Mouse (Mus musculus) right cerebral cortex, postnatal 25 days (tissue): Measurements from ENCODE around the gene Adgrl1.

Source experiments
- DNase-seq: peaks from one replicate; pipeline ENCODE4 v3.0.0; 2022

The Adgrl1 gene

DNA sequence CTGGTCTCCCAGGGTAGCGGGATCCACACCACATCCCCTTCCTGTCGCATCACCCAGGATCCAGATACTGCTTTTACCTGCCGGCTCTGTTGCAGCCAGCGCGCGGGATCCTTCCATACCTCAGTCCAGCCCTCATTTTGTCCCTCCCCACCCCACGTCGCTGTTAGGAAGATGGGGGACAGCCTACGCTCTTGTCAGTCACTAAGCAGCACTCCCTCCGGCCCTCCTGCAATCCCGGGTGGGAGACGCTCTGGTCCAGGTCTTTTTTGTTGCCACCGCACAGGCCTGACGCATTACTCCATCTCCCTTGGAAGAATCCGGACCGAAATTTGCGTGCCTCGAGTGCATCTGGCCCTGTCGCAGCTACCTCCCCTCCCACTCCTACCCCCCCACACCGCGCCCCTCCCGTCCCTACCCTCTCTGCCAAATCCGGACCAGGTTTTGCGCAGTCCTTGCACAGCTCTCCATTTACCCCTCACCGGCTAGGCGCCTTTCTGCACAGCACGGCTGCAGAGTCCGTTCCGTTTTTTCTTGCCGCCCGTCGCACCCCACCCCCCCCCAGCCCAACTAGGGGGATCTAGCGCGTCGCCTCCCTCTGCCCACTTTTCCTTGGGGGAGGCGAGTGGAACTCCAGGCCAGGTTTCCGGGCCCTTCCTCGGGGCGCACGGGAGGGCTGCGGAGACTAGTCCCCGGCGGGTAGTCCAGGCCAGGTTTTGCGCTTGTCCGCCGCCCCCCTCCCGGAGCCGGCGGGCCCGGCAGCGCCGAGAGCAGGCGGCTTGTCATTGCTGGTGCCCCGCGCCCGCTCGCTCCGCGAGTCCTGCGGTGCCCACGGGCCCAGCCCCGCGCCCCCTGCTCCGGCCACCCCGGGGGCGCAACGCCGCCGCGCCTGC is at the start of gene Adgrl1:
Gene Adgrl1, plus strand, starts transcription at position 743 of the 890 bp plus-strand sequence.
- DNase-seq: peak; percentile 96

GRCm38 (mm10) chr8:83852329-83852728 is 47.6 kb upstream of the Adgrl1 start:
- no peak for DNase-seq

GRCm38 (mm10) chr8:83853323-83854050 is 46.4 kb upstream of the Adgrl1 start:
- DNase-seq: no peak

GRCm38 (mm10) chr8:83856486-83857065 is 43.3 kb upstream of the Adgrl1 start:
- DNase-seq: no peak

DNA sequence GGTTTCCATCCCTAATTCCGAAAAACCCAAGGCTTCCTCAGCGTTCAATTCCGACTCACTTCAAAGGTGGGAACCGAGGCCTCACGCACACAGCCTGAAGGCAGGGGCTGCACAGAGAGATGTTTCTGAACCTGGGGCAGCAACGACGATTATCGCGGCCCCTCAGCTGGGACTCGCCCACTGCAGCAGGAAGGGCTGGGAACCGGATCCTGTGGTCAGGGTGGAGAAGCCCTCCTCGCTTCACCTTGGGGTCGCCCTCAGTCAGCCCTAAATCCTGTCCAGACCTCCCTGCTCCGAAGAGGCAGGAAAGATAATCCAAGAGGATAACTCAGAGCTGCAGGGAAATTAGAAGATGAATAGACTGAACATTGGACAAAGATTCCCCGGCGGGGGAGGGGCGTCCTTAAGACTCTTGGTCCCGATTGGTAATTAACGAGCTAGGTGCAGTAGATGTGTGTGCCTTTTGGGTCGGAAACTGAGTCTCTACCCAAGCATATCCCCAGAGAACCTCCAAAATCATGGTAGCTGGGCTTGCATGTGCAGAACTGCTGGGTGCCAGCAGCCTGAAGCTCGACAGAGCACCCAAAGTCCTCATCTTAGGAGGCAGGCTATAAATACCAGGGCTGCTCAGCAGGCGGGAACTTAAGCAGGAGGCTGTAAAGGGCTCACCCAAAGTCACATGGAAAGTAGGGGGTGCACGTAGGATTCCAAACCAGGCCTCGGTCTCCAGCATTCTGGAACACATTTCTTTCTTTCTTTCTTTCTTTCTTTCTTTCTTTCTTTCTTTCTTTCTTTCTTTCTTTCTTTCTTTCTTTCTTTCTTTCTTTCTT is 37.3 kb upstream of the Adgrl1 start:
- no peak for DNase-seq

DNA sequence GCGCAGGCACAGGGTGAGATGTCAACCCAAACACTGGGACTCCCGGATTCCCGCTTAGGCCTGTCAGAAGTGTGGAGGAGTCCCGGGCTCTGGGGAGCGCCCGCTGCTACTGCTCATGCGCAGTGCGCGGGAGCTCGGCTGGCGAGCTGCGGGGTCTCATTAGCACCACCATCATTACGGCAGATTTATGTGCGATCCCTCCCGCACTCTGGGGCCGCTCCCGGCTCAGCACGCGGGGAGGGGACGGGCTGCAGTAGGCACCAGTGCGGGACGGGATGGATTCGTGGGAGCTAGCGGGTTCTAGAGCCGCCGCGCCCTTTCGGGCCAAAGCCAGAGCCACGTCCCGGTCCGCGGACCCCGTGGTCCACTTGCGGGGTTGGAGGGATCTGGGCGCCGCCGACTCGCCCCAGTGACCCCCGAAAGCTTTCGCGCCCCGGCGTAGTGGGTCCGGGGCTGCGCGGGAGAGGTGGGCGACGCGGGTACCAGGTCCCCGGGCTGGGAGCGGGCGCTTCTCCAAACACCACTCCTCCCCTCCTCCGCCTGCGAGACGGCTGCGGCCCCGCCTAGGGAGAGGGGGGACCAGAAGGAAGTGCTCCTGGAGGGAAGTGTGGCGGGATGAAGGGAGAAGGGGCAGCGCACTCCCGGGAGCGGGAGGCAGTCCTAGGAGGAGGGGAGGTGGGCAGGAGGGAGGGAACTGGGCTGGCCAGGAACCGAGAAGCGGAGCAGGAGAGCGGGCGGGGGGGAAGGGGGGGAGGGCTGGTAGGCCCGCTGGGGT is 24.8 kb upstream of the Adgrl1 start:
- DNase-seq: peak; percentile 59

DNA sequence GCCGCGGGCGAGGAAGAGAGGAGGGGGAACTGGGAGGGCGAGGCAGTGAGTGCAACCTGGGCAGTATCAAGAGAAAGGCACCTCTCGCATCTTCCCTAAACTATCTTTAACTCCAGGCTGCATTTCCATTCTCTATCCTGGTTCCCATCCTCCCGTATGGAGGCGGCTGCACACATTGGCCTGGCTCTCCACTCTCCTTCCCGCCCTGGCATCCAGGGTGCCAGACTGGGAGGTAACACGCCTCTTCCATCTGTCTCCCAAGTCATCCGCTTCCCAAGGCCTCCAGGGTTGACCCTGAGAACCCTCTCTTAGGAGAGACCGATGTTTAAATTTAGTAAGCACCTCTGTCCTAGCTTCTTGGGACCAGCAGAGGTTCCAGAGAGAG is 24.3 kb upstream of the Adgrl1 start:
- peak; percentile 57 for DNase-seq

GRCm38 (mm10) chr8:83876080-83876837 is 23.6 kb upstream of the Adgrl1 start:
- no peak for DNase-seq

DNA sequence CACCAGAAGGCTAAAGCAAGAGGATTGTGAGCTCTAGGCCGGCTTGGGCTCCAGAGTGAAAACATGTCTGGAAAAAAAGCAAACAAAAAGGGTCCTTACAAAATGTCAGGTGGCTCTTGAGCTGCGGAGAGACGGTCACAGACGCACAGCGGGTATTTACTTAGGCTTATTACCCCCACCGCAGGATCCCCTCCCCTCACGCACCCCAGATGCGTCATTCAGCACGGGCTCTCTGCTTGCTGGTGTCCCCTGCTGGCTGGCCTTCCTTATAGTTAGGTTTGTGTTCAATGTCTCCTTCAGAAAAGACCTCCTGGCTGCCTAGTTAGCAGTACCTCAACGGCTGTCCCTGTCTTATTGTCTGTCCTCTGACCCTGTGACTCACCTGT is 23.1 kb upstream of the Adgrl1 start:
- peak; percentile 14 for DNase-seq

GRCm38 (mm10) chr8:83888409-83888808 is 11.5 kb upstream of the Adgrl1 start:
- no peak for DNase-seq

GRCm38 (mm10) chr8:83892061-83892460 is 7.8 kb upstream of the Adgrl1 start:
- no peak for DNase-seq

DNA sequence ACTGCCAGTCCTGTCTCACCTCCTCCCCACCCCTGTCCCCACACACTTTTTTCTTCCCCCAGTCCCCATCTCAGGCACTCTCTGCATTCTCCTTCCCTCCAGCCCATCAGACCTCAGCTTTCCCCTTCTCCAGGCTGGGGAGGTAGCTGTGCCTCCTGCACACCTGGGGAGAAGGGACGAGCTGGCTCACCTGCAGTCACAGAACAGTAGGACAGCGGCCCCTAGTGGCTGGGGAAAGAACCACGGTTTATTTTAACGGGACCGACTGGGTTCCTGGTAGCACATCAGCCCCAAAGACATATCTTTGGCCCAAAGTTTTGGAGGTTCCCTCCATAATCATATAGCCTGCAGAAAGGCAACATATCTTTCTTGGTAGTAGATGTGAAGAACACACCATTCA is 6.0 kb upstream of the Adgrl1 start:
- DNase-seq: peak; percentile 69

DNA sequence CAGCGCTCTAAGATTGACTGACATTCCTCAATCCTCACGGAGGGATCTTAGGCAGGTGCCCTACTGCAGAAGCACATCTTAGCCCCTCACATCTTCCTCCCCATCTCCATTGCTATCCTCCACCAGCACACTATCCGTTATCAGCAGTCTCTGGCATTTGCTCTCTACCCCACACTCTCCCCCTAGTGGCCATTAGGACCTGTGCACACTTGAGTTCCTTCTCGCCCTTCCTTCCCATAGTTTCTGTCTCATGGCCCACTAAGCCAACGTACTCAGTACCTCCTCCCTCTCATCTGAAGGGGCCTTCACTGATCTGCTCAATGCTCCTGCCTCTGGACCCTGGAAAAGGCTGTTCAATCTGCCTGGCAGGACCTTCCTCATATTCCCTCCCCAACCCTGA is 4.0 kb upstream of the Adgrl1 start:
- no peak for DNase-seq

GRCm38 (mm10) chr8:83896461-83896860 is 3.4 kb upstream of the Adgrl1 start:
- no peak for DNase-seq

GRCm38 (mm10) chr8:83897211-83897610 is 2.7 kb upstream of the Adgrl1 start:
- DNase-seq: peak; percentile 74

- DNase-seq: no peak
These were observed 1.4 kb upstream of the Adgrl1 start for GRCm38 (mm10) chr8:83898456-83898855.

DNA sequence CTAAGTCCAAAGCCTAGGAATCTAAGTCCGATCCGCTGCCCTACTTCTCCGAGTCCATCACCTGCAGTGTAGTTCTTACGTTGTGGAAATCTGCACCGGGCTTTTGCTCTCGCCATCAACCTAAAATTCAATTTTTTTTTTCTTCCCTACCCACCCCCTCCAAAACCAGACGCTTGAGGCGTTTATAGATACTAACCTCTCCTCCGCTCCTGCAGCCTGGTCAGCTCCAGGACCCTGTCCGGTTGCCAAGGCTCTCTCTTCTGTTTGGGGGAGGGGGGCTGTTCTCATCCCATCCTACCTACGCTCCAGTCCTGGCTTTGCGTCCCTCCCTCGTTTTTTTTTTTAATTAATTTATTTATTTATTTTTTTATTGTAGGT is 931 bp upstream of the Adgrl1 start:
- peak; percentile 74 for DNase-seq

GRCm38 (mm10) chr8:83900266-83900956 is 506 bp downstream of the Adgrl1 start:
- DNase-seq: no peak

- DNase-seq: peak; percentile 84
These were observed 1.0 kb downstream of the Adgrl1 start for GRCm38 (mm10) chr8:83900957-83901270.

DNA sequence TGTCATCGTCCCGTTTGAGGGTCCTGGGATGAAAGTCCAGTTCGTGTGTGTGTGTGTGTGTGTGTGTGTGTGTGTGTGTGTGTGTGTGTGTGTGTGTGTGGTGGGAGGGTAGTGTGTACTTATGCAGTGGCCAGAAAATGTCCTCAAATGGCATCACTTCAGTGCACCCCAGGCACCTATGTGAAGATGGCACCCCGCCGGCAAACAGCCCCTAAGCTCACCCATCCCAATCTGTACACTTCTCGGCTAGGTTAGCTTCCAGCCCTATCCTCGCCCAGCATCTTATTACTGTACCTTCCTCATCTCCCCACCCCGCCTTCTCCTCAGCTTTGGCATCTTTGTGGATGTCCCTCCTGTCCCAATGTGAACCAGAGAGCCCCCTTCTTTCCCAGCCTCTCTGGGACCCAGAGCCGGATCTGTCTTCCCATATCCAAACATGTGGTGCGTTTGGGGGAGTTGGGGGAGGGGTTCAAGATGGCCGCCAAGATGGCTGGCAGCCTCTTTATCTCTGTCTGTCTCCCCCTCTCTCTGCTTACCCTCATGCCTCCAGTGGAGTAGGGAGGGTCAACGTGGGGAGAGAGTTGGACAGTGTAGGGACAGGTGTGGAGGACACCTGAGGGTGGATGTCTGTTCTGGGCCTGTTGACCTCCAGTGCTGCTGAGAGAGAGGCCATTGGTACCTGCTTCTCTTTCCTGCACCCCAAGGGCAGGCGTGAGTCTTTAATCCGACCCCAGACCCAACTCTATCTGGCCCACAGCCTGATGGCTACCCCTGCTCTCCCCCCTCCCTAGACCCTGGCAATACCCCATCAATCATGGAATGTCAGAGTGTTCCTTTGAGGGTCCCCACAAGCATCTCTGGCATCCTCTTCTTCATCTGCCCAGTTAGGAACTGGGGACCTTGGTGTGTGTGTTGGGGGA is 1.9 kb downstream of the Adgrl1 start:
- no peak for DNase-seq
